Mouse (Mus musculus) CH12.LX (cell line): ENCODE measurements around the gene Gm27027. TPM values are rescaled to one million over a fixed set of nuclear protein-coding genes. Genes with fewer than 3 reads are reported as not detected.

Experiments
- DNase-seq: peaks from one replicate; pipeline ENCODE4 v3.0.0-alpha.2; 2013; ENCODE audit errors: extremely low read depth
- H3K27ac ChIP-seq: 2 replicates; pipeline ENCODE4 v1.5.1; 2012; ENCODE audit warnings: low read depth, mild to moderate bottlenecking, control low read depth, moderate library complexity; ENCODE audit not compliant: insufficient read depth
- H3K27me3 ChIP-seq: replicated peaks from 2 replicates; pipeline ENCODE3; 2012; ENCODE audit warnings: inconsistent platforms
- H3K36me3 ChIP-seq, 2 experiments: replicated peaks in 1 of 2; 2 replicates each; pipeline versions ENCODE3 to v1.6.1; 2012; ENCODE audit warnings: inconsistent platforms in 1 of 2, low read length in 1 of 2, mild to moderate bottlenecking in 1 of 2, mixed read lengths in 1 of 2, moderate library complexity in 1 of 2; ENCODE audit not compliant: control insufficient read depth in 1 of 2, insufficient read depth in 1 of 2
- H3K4me1 ChIP-seq, 2 experiments: 2 replicates each; pipeline ENCODE4 v1.6.1; 2012; ENCODE audit warnings: inconsistent platforms in 1 of 2, moderate library complexity in 1 of 2; ENCODE audit not compliant: insufficient read depth in 2 of 2, control insufficient read depth in 1 of 2
- H3K4me2 ChIP-seq: 2 replicates; pipeline ENCODE4 v1.6.1; 2012; ENCODE audit warnings: low read depth, mild to moderate bottlenecking, control low read depth; ENCODE audit not compliant: poor library complexity, insufficient read depth, severe bottlenecking
- H3K4me3 ChIP-seq, 3 experiments: fragments of 150-350 bp in 1 of 3; sonication (generic) in 1 of 3; replicated peaks in 1 of 3; 2 replicates each; pipeline versions ENCODE3 to v1.5.1; 2011 to 2012; ENCODE audit warnings: low read depth in 2 of 3, low read length in 2 of 3, mild to moderate bottlenecking in 2 of 3, moderate library complexity in 2 of 3, control low read depth in 1 of 3, improper control_type of control experiment in 1 of 3, inconsistent platforms in 1 of 3, mixed read lengths in 1 of 3; ENCODE audit not compliant: poor library complexity in 1 of 3
- H3K79me2 ChIP-seq: replicated peaks from 2 replicates; pipeline ENCODE4 v1.6.1; 2012; ENCODE audit warnings: mild to moderate bottlenecking, moderate library complexity; ENCODE audit not compliant: control insufficient read depth, poor library complexity, insufficient read depth, severe bottlenecking; ENCODE audit errors: extremely low read depth
- H3K9ac ChIP-seq: 2 replicates; pipeline ENCODE4 v1.6.1; 2012; ENCODE audit warnings: low read depth, mild to moderate bottlenecking, control low read depth, moderate library complexity; ENCODE audit not compliant: insufficient read depth
- H3K9me3 ChIP-seq: replicated peaks from 2 replicates; pipeline ENCODE3; 2012; ENCODE audit warnings: low read length, inconsistent platforms, mixed read lengths
- BHLHE40 ChIP-seq: IDR thresholded peaks from 2 replicates; pipeline ENCODE4 v1.6.1; 2011; ENCODE audit warnings: mild to moderate bottlenecking, low read depth, low read length, improper control_type of control experiment
- CHD1 ChIP-seq: IDR thresholded peaks from 2 replicates; pipeline ENCODE4 v1.6.1; 2012; ENCODE audit warnings: low read depth, low read length, improper control_type of control experiment, inconsistent platforms
- E2F4 ChIP-seq: IDR thresholded peaks from 2 replicates; pipeline ENCODE4 v1.6.1; 2011; ENCODE audit warnings: low read depth, low read length, improper control_type of control experiment; ENCODE audit not compliant: insufficient replicate concordance
- EP300 ChIP-seq: IDR thresholded peaks from 2 replicates; pipeline ENCODE4 v1.6.1; 2011; ENCODE audit warnings: low read length, improper control_type of control experiment
- ETS1 ChIP-seq: conservative IDR thresholded peaks from 2 replicates; pipeline ENCODE4 v1.6.1; 2012; ENCODE audit warnings: low read depth, mild to moderate bottlenecking, inconsistent platforms, low read length, improper control_type of control experiment, moderate library complexity
- GABPA ChIP-seq: IDR thresholded peaks from 2 replicates; pipeline ENCODE4 v1.6.1; 2012; ENCODE audit warnings: low read depth, low read length, improper control_type of control experiment, inconsistent platforms; ENCODE audit not compliant: insufficient replicate concordance
- HCFC1 ChIP-seq: IDR thresholded peaks from 2 replicates; pipeline ENCODE4 v1.6.1; 2012; ENCODE audit warnings: low read depth, mild to moderate bottlenecking, inconsistent platforms, low read length, improper control_type of control experiment
- JUN ChIP-seq: IDR thresholded peaks from 2 replicates; pipeline ENCODE4 v1.6.1; 2011; ENCODE audit warnings: low read depth, mild to moderate bottlenecking, low read length, improper control_type of control experiment, moderate library complexity; ENCODE audit not compliant: insufficient read depth
- MAFK ChIP-seq: IDR thresholded peaks from 2 replicates; pipeline ENCODE4 v1.6.1; 2011; ENCODE audit warnings: low read length, improper control_type of control experiment; ENCODE audit not compliant: insufficient replicate concordance
- MAX ChIP-seq: IDR thresholded peaks from 2 replicates; pipeline ENCODE4 v1.6.1; 2011; ENCODE audit warnings: low read length, improper control_type of control experiment
- MEF2A ChIP-seq: IDR thresholded peaks from 2 replicates; pipeline ENCODE4 v1.6.1; 2014; ENCODE audit warnings: low read depth, mild to moderate bottlenecking, inconsistent platforms, low read length, improper control_type of control experiment, borderline replicate concordance
- MXI1 ChIP-seq: IDR thresholded peaks from 2 replicates; pipeline ENCODE4 v1.6.1; 2011; ENCODE audit warnings: mild to moderate bottlenecking, low read depth, low read length, improper control_type of control experiment
- RAD21 ChIP-seq: IDR thresholded peaks from 2 replicates; pipeline ENCODE4 v1.6.1; 2011; ENCODE audit warnings: low read depth, mild to moderate bottlenecking, low read length, improper control_type of control experiment, moderate library complexity
- RCOR1 ChIP-seq: conservative IDR thresholded peaks from 2 replicates; pipeline ENCODE4 v1.6.1; 2012; ENCODE audit warnings: low read depth, mild to moderate bottlenecking, inconsistent platforms, low read length, improper control_type of control experiment
- SIN3A ChIP-seq: IDR thresholded peaks from 2 replicates; pipeline ENCODE4 v1.6.1; 2012; ENCODE audit warnings: low read length, improper control_type of control experiment, inconsistent platforms
- SMC3 ChIP-seq: IDR thresholded peaks from 2 replicates; pipeline ENCODE4 v1.6.1; 2011; ENCODE audit warnings: low read depth, low read length, improper control_type of control experiment
- TCF12 ChIP-seq: IDR thresholded peaks from 2 replicates; pipeline ENCODE4 v1.6.1; 2014; ENCODE audit warnings: low read depth, mild to moderate bottlenecking, inconsistent platforms, low read length, improper control_type of control experiment
- UBTF ChIP-seq: IDR thresholded peaks from 2 replicates; pipeline ENCODE4 v1.6.1; 2012; ENCODE audit warnings: low read depth, mild to moderate bottlenecking, inconsistent platforms, low read length, improper control_type of control experiment, moderate library complexity
- USF2 ChIP-seq: conservative IDR thresholded peaks from 2 replicates; pipeline ENCODE4 v1.6.1; 2011; ENCODE audit warnings: low read depth, low read length, improper control_type of control experiment
- ZC3H11A ChIP-seq: IDR thresholded peaks from 2 replicates; pipeline ENCODE4 v1.6.1; 2012; ENCODE audit warnings: low read depth, mild to moderate bottlenecking, inconsistent platforms, low read length, improper control_type of control experiment
- ZKSCAN1 ChIP-seq: IDR thresholded peaks from 2 replicates; pipeline ENCODE4 v1.6.1; 2012; ENCODE audit warnings: low read depth, inconsistent platforms, low read length, improper control_type of control experiment, borderline replicate concordance
- dilution Hi-C: fragments of 300-500 bp; cut with MboI; formaldehyde crosslinking; loops from 2 replicates; pipeline ENCODE4 v1.14.3; 2020; ENCODE audit warnings: low sequenced_read_pairs; ENCODE audit not compliant: extremely low pct_unique_long_range_greater_than_20kb, extremely low pct_ligation_motif_present
- in situ Hi-C: fragments of 300-500 bp; cut with MboI; formaldehyde crosslinking; loops from 3 replicates; pipeline ENCODE4 v1.14.3; 2019; ENCODE audit warnings: low sequenced_read_pairs, low pct_ligation_motif_present, low pct_unique_long_range_greater_than_20kb, mixed read lengths
- polyA plus RNA-seq: library from polyadenylated mRNA; unstranded; fragments of >175 nt; gene quantifications from 2 replicates; pipeline ENCODE4 v1.2.1, GENCODE M21; 2012; ENCODE audit warnings: low read depth; ENCODE audit not compliant: insufficient read length
- total RNA-seq, 2 experiments: library from RNA; depleted of rRNA; stranded (reverse); fragments of 300-350 nt in 1 of 2; fragments of >200 nt in 1 of 2; gene quantifications; 2 replicates each; pipeline ENCODE4 v1.2.3; 2012 to 2014

Gene Gm27027
- total and polyA plus RNA-seq, 3 experiments: not detected

DNA sequence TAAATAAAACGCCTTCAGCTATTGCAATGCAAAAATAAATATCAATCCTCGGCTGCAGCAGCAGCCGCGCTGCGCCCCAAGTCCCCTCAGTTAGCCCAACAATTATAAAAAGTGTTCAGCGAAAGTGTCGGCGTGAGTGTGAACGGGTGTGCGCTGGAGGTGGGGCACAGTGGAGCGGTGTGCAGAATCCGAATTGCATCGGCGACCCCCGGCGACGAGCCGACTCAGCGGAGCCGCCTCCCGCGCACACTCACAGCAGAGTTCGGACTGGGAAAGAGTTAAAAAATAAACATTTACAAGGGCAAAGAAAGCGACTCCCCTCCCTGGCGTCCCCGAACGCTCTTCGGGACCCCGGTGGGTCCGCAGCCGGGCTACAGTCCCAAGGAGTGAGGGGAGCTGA, 40.3 kb downstream of the Gm27027 start:
- no peak for DNase-seq
- Histone ChIP-seq H3K79me2 (no peaks in the 10 kb centered on the region), H3K9ac (no peak overlapping the region)

GRCm38 (mm10) chr2:93954781-93955578, 41.2 kb downstream of the Gm27027 start:
- H3K9ac ChIP-seq: no peak overlapping the region
- H3K4me1 ChIP-seq: no peaks in the 10 kb centered on the region
- H3K4me3 ChIP-seq: no peak overlapping the region
- H3K79me2 ChIP-seq: no peaks in the 10 kb centered on the region
- in situ Hi-C loops (no loop called here), dilution Hi-C loops (no loop called here)
- DNase-seq: no peak
- H3K36me3 ChIP-seq: no peaks in the 10 kb centered on the region
- no peak overlapping the region for H3K4me2 ChIP-seq
- H3K9me3 ChIP-seq: peaks cover 6% of the 10 kb centered on the region
- TF ChIP-seq MEF2A: no peak
- no peak for TF ChIP-seq JUN
- TF ChIP-seq MAX: no peak
- no peak for TF ChIP-seq CHD1
- TF ChIP-seq RAD21: no peak
- TF ChIP-seq ZKSCAN1: no peak
- no peak for TF ChIP-seq SIN3A
- no peak for TF ChIP-seq TCF12
- no peak for TF ChIP-seq HCFC1
- TF ChIP-seq, all 38 proteins: peak for 0
- Histone ChIP-seq H3K27ac (no peak overlapping the region), H3K27me3 (no peaks in the 10 kb centered on the region)

More for the DNA sequence above, 40.3 kb downstream of the Gm27027 start:
- dilution Hi-C loops: no loop called here
- TF ChIP-seq ZC3H11A: no peak
- H3K27me3 ChIP-seq: no peaks in the 10 kb centered on the region
- H3K9me3 ChIP-seq: peaks cover 8% of the 10 kb centered on the region
- H3K4me3 ChIP-seq: no peak overlapping the region
- in situ Hi-C loops: no loop called here
- no peaks in the 10 kb centered on the region for H3K36me3 ChIP-seq
- H3K4me2 ChIP-seq: no peak overlapping the region
- no peaks in the 10 kb centered on the region for H3K4me1 ChIP-seq
- no peak overlapping the region for H3K27ac ChIP-seq

DNA sequence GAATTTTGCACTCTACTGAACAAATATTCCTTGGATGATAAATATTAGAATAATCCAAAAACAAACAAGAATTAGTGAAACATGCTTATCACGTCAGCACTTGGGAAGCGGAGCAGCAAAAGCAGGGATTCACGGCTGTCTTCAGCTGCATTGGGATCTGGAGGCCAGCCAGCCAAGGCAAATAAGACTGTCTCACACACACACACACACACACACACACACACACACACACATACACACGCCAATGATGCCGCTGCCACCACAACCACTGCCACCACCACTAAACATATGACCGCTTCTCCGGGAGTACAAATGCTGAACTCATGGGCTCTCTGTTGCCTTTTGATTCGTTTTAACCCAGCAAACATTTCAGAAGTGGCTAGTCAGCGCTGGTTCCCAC, 42.4 kb downstream of the Gm27027 start:
- Histone ChIP-seq H3K27me3 (no peaks in the 10 kb centered on the region), H3K4me1 (no peaks in the 10 kb centered on the region), H3K4me2 (no peak overlapping the region), H3K4me3 (no peak overlapping the region), H3K79me2 (no peaks in the 10 kb centered on the region), H3K9ac (no peak overlapping the region), H3K36me3 (no peaks in the 10 kb centered on the region), H3K27ac (no peak overlapping the region), H3K9me3 (peaks cover 8% of the 10 kb centered on the region)
- dilution Hi-C loops: no loop called here
- DNase-seq: no peak
- TF ChIP-seq E2F4 (no peak), RAD21 (no peak), ETS1 (no peak), SMC3 (no peak), RCOR1 (no peak), GABPA (no peak), BHLHE40 (no peak), UBTF (no peak), EP300 (no peak), SIN3A (no peak), HCFC1 (no peak), USF2 (no peak), MXI1 (no peak), MAFK (no peak), JUN (no peak), MEF2A (no peak)
- in situ Hi-C loops: no loop called here
